Mouse (Mus musculus) embryonic facial prominence, embryonic 12.5 days (tissue): ENCODE measurements around the gene Slc25a23. TPM values are rescaled to one million over a fixed set of nuclear protein-coding genes. Genes with fewer than 3 reads are reported as not detected.

ENCODE experiments used
- polyA plus RNA-seq: library from polyadenylated mRNA; unstranded; fragments of >200 nt; fragmentation: Nextera tagmentation; extraction: Ambion mirVana; gene quantifications from 2 replicates; pipeline ENCODE4 v1.2.1, GENCODE M21; 2016

Gene Slc25a23
- polyA plus RNA-seq, 1 experiment from 2014 or later: 10.1 TPM

Other genes with a start within 250 kb of the Slc25a23 start
- gene Rfx2, start 228.8 kb downstream of the Slc25a23 start, polyA plus RNA-seq: 5.5 and 5.7 TPM in 2 replicates
- not detected in 2 replicates for gene Acsbg2, start 185.4 kb downstream of the Slc25a23 start, polyA plus RNA-seq
- gene 1700061G19Rik, start 184.4 kb downstream of the Slc25a23 start, polyA plus RNA-seq: 0.42 and 0.51 TPM in 2 replicates
- 95.6 and 97.2 TPM in 2 replicates for gene Mllt1, start 124.4 kb downstream of the Slc25a23 start, polyA plus RNA-seq
- gene Acer1, start 77.7 kb downstream of the Slc25a23 start, polyA plus RNA-seq: not detected in 2 replicates
- gene Clpp, start 69.6 kb downstream of the Slc25a23 start, polyA plus RNA-seq: 147 and 165 TPM in 2 replicates
- 38.5 and 41.4 TPM in 2 replicates for gene Alkbh7, start 62.5 kb downstream of the Slc25a23 start, polyA plus RNA-seq
- not detected in 2 replicates for gene Pspn, start 59.8 kb downstream of the Slc25a23 start, polyA plus RNA-seq
- 62.0 and 63.4 TPM in 2 replicates for gene Gtf2f1, start 48.6 kb downstream of the Slc25a23 start, polyA plus RNA-seq
- gene Gm17949, start 48.4 kb downstream of the Slc25a23 start, polyA plus RNA-seq: 0.32 and 0.70 TPM in 2 replicates
- gene Khsrp, start 28.3 kb downstream of the Slc25a23 start, polyA plus RNA-seq: 63.4 and 66.4 TPM in 2 replicates
- gene Slc25a41, start 18.2 kb downstream of the Slc25a23 start, polyA plus RNA-seq: 0.13 TPM in 1 of 2 replicates, not detected in the other
- 5.0 and 5.2 TPM in 2 replicates for gene Crb3, start 758 bp downstream of the Slc25a23 start, polyA plus RNA-seq
- 1.4 and 3.2 TPM in 2 replicates for gene Dennd1c, start 18.7 kb upstream of the Slc25a23 start, polyA plus RNA-seq
- 31.9 and 35.5 TPM in 2 replicates for gene Tubb4a, start 27.9 kb upstream of the Slc25a23 start, polyA plus RNA-seq
- gene Tnfsf9, start 45.5 kb upstream of the Slc25a23 start, polyA plus RNA-seq: 7.8 and 9.6 TPM in 2 replicates
- 0.19 TPM in 1 of 2 replicates, not detected in the other for gene Cd70, start 89.9 kb upstream of the Slc25a23 start, polyA plus RNA-seq
- gene Tnfsf14, start 134.3 kb upstream of the Slc25a23 start, polyA plus RNA-seq: 0.09 and 0.24 TPM in 2 replicates
- 0.37 and 0.56 TPM in 2 replicates for gene C3, start 168.3 kb upstream of the Slc25a23 start, polyA plus RNA-seq
- gene Gpr108, start 188.6 kb upstream of the Slc25a23 start, polyA plus RNA-seq: 28.8 and 31.9 TPM in 2 replicates
- gene Trip10, start 189.6 kb upstream of the Slc25a23 start, polyA plus RNA-seq: 33.8 and 35.6 TPM in 2 replicates
- gene Vav1, start 219.2 kb upstream of the Slc25a23 start, polyA plus RNA-seq: 1.7 and 2.1 TPM in 2 replicates